Mouse (Mus musculus) hindlimb bud, embryonic 11.5 days (tissue): ENCODE results near the gene Mcoln1.

ENCODE experiments used
- DNase-seq: peaks from one replicate; pipeline ENCODE4 v3.0.0-alpha.2; 2012; ENCODE audit warnings: low read depth, low spot score; ENCODE audit errors: extremely low spot score

Mcoln1 gene

GRCm38 (mm10) chr8:3496428-3496748 lies 3.9 kb upstream of the Mcoln1 start:
- no peak for DNase-seq

- no peak for DNase-seq
Observed at GRCm38 (mm10) chr8:3498583-3498982, 1.7 kb upstream of the Mcoln1 start.

DNA sequence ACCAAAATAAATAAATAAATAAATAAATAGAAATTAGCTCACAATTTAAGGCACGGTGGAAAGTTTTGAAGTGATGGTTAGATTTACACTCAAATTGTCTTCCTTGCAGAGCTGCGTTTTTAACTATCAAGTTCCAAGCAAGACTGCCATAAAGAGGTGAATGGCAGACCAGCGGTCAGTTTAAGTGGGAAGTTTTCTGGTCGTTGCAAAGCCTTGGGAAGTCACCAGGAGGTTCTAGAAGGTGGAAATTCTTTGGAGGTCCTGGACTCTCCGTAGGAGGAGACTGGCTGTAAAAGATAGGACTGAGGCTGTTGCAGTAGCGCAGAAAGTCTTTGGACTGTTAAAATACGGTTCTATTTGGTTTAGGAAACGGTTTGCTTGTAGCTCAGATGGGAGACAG lies 506 bp upstream of the Mcoln1 start:
- no peak for DNase-seq

GRCm38 (mm10) chr8:3502217-3502616 lies 2.0 kb downstream of the Mcoln1 start:
- DNase-seq = no peak

- no peak for DNase-seq
Observed at GRCm38 (mm10) chr8:3507979-3508754, 7.9 kb downstream of the Mcoln1 start.

- no peak for DNase-seq
Observed at GRCm38 (mm10) chr8:3514681-3515247, 14.5 kb downstream of the Mcoln1 start.

DNA sequence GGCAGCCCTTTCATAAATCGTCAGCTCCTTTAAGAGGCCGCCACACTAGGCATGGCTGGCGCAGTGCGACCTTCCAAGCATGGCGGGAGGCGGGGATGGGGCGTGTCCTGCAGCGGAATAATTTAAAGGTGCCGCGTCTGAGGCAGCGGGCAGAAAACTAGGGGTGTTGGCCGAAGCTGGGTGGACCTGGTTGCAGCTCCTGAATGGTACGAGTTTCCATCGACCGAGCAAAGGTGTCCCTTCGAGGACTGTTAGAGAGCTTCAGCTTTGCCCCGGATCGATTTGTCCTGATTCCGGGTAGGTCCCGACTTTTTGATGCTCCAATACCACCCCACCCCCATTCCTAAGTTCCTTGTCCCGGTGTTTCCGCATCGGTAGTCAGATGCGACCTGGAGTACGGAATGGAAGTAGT lies 15.0 kb downstream of the Mcoln1 start, which contains the start of gene Pnpla6:
TSS of gene Pnpla6 (plus strand) at position 125 of the 412 bp plus-strand sequence.
- DNase-seq = peak; percentile 60

GRCm38 (mm10) chr8:3515771-3516417 lies 15.6 kb downstream of the Mcoln1 start:
- no peak for DNase-seq

DNA sequence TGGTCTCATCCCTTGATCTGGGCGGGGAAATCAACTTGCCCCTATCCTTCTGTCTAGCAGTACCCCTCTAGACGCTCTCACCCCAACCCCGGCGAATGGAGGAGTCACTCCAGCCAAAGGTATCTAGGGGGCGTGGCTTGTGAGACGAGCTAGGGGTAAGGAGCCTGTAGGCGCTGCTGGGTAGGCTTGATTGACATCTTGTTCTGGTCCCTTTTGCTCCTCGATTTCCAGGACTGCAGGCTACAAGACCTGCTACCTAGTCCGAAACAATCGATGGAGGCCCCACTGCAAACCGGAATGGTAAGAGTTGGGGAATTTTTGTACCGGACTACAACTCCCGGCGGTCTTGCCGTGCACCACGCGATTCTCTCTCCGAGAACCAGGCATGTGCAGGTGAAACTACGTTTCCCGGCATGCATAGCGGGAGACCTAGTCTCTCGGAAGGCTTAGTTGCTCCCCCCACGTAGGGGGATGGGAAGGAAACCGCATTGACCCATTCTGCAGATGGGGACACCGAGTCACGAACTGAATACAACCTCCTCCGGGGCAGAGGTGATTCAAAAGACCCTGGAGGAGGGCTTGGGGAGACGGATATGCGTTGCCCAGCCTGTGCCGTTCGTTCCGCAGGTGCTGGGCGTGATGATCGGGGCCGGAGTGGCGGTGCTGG lies 16.3 kb downstream of the Mcoln1 start:
- peak; percentile 95 for DNase-seq

GRCm38 (mm10) chr8:3517117-3517495 lies 16.8 kb downstream of the Mcoln1 start:
- DNase-seq = no peak

DNA sequence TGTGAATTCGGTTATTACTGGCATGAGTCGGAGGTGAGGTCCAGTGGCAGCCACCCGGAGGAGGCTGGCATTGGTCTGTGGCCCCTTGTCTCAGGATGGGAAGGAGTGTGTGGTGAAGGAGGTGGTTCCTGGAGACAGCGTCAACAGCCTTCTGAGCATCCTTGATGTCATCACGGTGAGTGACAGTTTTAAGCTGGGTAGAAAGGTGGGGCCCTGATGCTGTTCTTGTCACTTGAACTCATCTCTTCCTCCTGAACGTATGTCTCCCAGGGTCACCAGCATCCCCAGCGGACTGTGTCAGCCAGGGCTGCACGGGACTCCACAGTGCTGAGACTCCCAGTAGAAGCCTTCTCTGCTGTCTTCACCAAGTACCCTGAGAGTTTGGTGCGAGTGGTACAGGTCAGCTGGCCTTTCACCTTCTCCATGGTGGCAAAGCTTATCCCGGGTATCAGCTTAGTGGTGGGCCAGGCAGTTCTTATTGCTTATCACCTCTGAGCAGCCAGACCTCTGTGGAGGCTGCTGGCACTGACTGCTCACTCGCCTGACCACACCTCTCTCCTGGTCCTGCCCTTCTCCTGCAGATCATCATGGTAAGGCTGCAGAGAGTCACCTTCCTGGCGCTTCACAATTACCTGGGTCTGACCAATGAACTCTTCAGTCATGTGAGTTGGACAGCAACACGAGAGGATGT lies 21.9 kb downstream of the Mcoln1 start:
- DNase-seq = no peak

GRCm38 (mm10) chr8:3530816-3531215 lies 30.6 kb downstream of the Mcoln1 start:
- no peak for DNase-seq

- no peak for DNase-seq
Observed at GRCm38 (mm10) chr8:3531936-3532335, 31.7 kb downstream of the Mcoln1 start.

DNA sequence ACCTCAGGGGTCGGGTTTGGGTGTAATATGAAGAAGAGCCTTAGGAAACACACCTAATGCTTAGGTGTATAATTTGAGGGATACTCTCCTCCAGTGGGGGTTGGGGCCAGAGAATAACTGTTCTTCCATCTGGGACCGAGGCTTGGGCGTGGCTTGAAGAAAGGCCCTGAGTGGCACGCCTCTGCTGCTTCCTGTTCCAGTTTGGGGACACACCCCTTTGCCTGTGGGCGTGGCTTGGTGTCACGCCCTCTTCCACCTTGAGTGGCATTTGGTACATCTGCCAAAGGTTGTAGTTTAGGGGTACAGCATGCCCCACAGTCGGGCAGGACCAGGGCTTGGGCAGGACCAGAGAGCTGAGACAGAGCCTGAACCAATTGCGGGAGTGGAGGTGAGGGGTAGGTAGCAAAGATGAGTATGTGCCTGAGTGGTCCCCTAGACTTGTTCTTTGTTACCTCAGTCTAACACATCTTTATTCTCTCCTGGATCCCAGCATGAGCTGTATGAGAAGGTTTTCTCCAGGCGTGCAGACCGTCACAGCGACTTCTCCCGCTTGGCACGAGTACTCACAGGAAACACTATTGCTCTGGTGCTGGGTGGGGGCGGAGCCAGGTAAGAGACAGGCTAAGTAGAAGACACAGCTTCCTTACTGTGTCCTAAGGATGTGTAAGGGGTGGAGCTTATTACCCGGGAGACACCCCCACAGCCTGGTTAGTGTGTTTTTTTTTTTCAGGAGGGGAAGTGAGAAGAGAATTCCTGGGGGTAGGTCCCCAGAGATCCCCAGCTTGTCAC lies 36.0 kb downstream of the Mcoln1 start:
- no peak for DNase-seq

DNA sequence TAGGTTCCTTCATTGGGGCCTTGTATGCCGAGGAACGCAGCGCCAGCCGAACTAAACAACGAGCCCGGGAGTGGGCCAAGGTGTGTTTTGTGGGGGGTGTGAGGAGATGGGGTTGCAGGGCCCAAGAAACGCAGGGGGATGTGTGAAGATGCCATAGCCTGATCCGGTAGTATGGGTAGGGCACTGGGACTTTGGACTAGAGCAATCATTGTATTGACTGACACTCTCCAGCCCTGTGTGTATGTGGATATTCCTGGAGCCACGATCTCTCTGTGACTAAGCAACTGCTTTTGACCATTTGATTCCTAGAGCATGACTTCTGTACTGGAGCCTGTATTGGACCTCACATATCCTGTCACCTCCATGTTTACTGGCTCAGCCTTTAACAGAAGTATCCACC lies 36.7 kb downstream of the Mcoln1 start:
- DNase-seq = no peak

- DNase-seq = no peak
Observed at GRCm38 (mm10) chr8:3537666-3538065, 37.4 kb downstream of the Mcoln1 start.

GRCm38 (mm10) chr8:3539146-3539545 lies 38.9 kb downstream of the Mcoln1 start:
- no peak for DNase-seq

- DNase-seq = no peak
Observed at GRCm38 (mm10) chr8:3540076-3540475, 39.8 kb downstream of the Mcoln1 start.

DNA sequence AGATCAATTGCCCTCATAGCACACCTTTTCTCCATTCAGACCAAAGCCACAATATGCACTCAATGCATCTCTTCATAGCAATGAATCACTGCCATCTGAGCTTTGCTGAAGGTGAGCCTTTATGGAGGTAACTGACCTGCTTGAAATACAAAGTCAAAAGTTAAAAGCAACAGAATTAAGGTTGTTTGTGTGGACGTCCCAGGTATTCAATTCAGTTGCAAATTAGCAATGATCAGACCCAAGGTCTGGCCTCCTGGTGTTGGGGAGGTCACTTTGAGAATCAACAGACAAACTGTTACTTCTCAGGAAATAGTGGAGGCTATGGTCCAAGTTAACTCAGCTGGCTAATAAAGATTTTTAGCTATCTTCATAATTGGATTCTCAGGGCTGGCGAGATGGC lies 46.3 kb downstream of the Mcoln1 start:
- no peak for DNase-seq

- DNase-seq = no peak
Observed at GRCm38 (mm10) chr8:3552240-3552639, 52.0 kb downstream of the Mcoln1 start.
